ENCODE assay signal across 34 mouse cellular contexts in the genomic region with DNA sequence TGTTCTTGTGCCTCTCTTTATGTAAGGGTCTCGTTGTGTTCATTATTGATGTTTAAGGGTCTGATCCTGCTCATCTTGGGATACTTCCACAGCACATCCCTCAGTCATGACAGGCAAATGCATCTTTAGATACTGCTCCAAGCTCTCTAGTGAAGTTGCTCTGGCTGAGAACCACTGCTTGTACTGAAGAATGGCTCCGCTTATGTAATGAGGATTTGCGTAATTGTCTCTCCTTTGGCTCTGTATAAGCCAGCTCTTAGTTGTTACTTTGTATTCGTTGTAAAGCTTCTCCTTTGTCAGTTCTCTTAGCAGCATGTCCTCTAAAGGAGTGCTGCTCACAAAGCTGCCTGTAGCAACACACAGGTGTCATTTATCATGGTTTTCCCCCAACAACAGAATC. TPM values are rescaled to one million over a fixed set of nuclear protein-coding genes. Genes with fewer than 3 reads are reported as not detected.
"Had no signal": no experiment of that assay in that cellular context is flagged by ENCODE, and none has a peak within 500 bp of the region (broad histone marks: within the 10 kb centered on the region; RNA-seq: fewer than 3 reads in every experiment).

No protein-coding gene starts in this region.

- H3K4me3 ChIP-seq: heart, embryonic 10.5 days; heart, embryonic 12.5 days; hindbrain, embryonic 10.5 days; hindbrain, embryonic 12.5 days; intestine, embryonic 15.5 days; limb, embryonic 13.5 days; limb, embryonic 15.5 days; liver, embryonic 13.5 days; liver, embryonic 15.5 days had no signal

- H3K27ac ChIP-seq: hindbrain, embryonic 10.5 days; hindbrain, embryonic 12.5 days; hindbrain, embryonic 14.5 days; intestine, embryonic 15.5 days; limb, embryonic 13.5 days; limb, embryonic 15.5 days; liver, embryonic 13.5 days; liver, embryonic 15.5 days had no signal

- H3K9me3 ChIP-seq: heart, embryonic 10.5 days; heart, embryonic 12.5 days; hindbrain, embryonic 10.5 days; hindbrain, embryonic 12.5 days; intestine, embryonic 15.5 days; limb, embryonic 13.5 days; limb, embryonic 15.5 days; liver, embryonic 13.5 days; liver, embryonic 15.5 days had no signal

- H3K9ac ChIP-seq: heart, embryonic 12.5 days; hindbrain, embryonic 12.5 days; hindbrain, embryonic 14.5 days; intestine, embryonic 15.5 days; limb, embryonic 13.5 days; limb, embryonic 15.5 days; liver, embryonic 13.5 days; liver, embryonic 15.5 days had no signal

- H3K27me3 ChIP-seq: heart, embryonic 12.5 days; hindbrain, embryonic 12.5 days; intestine, embryonic 15.5 days; limb, embryonic 13.5 days; limb, embryonic 15.5 days; liver, embryonic 13.5 days; liver, embryonic 15.5 days had no signal

- DNase-seq: gastrocnemius, postnatal 14 days; heart, adult 18-20 months; heart, postnatal 10 days; heart, postnatal 4 days; kidney, adult 18-20 months; kidney, adult 8-10 months; kidney, postnatal 10 days; kidney, postnatal 25 days; kidney, postnatal 4 days; layer of hippocampus, adult 9-11 months; layer of hippocampus, postnatal 36 days; left cerebral cortex, postnatal 4 days; liver, embryonic 13.5 days had no signal

- H3K36me3 ChIP-seq: intestine, embryonic 15.5 days had no signal

- H3K4me2 ChIP-seq: heart, embryonic 12.5 days; hindbrain, embryonic 12.5 days; hindbrain, embryonic 14.5 days; intestine, embryonic 15.5 days; limb, embryonic 13.5 days; limb, embryonic 15.5 days; liver, embryonic 13.5 days; liver, embryonic 15.5 days had no signal

- ATAC-seq: hindbrain, embryonic 16.5 days; inflammation-experienced regulatory T-cells, adult 6 months; intestine, embryonic 15.5 days; intestine, postnatal 0 days had no signal

- H3K4me1 ChIP-seq: hindbrain, embryonic 10.5 days; hindbrain, embryonic 12.5 days; intestine, embryonic 15.5 days; limb, embryonic 13.5 days; limb, embryonic 15.5 days had no signal

RNA-seq across cellular contexts. Expression of a gene that starts 55.1 kb away (rescaled TPM):
- total RNA-seq: gastrocnemius, adult 8-10 months; gastrocnemius, postnatal 14 days; granulocyte monocyte progenitor cell, adult 5-6 weeks; layer of hippocampus, adult 8-10 months; layer of hippocampus, postnatal 14 days; layer of hippocampus, postnatal 36 days; left cerebral cortex, adult 18-20 months; left cerebral cortex, adult 8-10 months; left cerebral cortex, postnatal 10 days; left cerebral cortex, postnatal 25 days; left cerebral cortex, postnatal 4 days had no signal
- polyA plus RNA-seq: hindbrain, embryonic 14.5 days; hindbrain, embryonic 16.5 days; inflammation-experienced regulatory T-cells, adult 6 months; kidney, embryonic 14.5 days; limb, embryonic 13.5 days; limb, embryonic 15.5 days had no signal
